Mouse (Mus musculus): ENCODE results near the gene Pvrig.
"Not testable (repeated sequence)": the region's sequence is repeated elsewhere in the genome, so short reads cannot be mapped to it uniquely, and the experiment has no call there.

Gene Pvrig

DNA sequence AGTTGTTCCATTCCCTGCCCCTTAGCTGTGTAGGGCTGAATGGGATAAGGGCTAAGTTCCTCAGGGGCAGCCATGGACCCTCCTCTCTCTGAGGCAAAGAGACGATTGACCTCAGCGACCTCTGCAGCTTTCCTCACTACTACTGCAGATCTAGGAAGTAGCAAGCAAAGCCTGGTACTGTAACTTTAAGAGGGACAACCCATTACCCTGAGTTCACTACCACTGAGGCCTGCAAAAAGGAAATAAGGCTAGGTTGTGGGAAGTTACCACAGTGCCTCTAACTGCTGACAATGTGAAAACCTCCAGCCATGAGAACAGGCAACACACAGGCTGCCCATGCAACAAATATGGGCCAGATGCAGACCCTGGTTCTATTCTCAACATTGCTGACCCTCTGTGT lies at the start of gene Pvrig:
Gene Pvrig, plus strand, starts transcription at position 301 of the 400 bp plus-strand sequence.
- DNase-seq (ENCODE audit: low spot score in 2 of 2): no peak

DNA sequence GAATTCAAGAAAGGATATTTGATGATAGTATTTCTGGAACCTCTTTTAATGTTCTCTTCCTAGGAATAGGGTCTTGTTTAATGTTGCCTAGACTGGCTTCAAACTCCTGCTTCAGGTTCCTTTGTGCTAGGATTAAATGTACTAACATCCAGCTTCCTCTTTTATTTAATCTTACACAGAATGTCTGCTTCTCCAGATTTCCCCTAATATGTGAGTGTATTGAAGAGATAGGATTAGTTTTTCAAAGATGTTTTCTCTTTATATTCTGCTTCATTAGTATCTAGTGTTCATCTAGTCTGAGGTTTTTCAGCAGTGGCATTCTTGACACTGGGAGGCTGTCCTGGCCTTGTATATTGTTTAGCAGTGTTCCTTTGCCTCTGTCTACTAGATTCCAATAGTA lies 47.6 kb upstream of the Pvrig start:
- DNase-seq (ENCODE audit: low spot score in 2 of 2): no peak

DNA sequence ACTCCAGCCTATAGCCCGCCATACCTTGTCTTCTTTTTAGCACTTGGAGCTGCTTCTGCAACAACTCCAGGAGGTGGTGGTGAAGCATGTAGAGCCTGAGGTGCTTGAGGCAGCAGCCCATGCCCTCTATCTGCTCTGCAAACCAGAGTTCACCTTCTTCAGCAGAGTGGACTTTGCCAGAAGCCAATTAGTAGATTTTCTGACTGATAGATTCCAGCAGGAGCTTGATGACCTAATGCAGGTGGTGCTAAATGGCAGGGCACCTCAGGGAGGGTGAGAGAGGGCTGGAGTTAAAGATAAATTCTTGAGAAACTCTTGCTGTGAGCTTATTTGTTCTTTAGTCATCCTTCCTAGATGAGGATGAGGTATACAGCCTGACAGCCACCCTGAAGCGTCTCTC lies 42.1 kb upstream of the Pvrig start:
- DNase-seq (ENCODE audit: low spot score in 2 of 2): no peak

DNA sequence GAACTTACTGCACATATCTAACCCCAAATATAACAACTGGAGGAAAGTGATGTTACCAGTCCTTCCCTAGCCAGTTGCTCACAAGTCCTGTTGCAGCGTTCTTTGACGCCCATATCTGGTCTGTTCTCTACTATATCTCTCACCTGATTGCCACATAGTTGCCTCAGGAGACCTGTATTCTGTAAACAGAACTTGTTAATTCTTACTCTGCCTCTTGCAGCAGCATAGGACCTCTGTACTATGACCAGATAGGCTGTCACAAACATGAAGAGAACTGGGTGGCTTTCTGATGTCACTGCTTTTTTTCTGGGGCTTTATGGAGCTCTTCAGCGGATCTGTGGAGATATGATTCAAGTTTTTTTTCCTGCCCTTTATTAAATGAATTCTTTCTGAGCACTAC lies 29.0 kb upstream of the Pvrig start:
- no peak for DNase-seq (ENCODE audit: low spot score in 2 of 2)

DNA sequence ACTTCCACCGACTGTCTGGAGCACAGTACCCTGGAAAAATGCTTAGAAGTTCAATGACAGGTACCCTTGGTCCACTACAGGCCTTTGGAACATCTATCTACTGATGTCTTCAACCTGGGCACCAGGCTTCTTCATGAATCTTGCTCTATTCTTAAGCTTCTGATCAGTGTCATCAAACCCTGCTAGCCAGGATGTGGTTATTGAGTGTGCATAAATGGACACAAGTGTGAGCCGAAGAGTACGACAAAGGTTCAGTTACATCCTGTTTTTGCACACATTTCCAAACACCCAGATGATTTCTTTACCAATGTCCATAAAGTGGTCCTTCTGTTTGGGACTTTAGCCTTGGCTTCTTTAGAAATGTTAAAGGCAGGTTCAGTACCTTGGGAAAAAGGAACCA lies 1.5 kb downstream of the Pvrig start:
- DNase-seq (ENCODE audit: low spot score in 2 of 2): no peak

DNA sequence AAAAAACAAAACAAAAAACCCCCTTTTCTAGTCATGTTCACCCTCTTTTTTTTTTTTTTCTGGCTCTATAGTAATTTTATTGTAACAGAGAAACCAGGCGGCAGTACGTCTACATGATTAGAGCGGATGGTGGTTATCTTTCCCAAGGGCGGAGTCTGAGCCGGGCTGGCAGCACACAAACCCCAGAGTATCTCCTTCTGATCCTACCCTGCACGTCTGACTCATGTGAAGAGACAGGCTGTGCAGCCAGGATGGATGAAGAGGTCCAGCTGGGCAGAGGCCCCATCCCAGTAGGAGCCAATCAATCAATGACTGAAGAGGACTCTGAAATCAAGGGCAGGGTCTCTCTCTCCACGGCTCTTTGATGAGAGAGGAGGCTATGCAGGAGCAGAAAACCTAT lies 21.4 kb downstream of the Pvrig start:
- DNase-seq (ENCODE audit: low spot score in 2 of 2): not testable (repeated sequence)

DNA sequence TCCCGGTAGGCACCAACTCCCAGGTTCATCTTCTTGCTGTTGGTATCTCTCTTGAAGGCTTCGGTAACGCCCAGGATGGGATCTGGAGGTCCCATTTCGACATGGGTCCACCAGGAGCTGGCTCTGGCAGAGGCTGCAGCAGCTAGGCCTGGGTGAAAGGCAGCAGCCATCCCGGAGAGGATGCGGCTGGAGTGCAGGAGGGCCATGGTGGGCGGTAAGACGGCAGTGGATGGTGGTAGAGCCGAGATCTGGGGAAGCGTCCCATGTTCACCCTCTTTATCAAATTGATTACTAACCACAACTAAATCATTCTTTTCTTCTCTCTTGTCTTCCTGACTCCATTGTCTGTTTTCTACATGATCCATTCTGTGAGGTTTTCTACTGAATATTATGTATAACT lies 23.6 kb downstream of the Pvrig start:
- not testable (repeated sequence) for DNase-seq (ENCODE audit: low spot score in 2 of 2)

All from frontal cortex, postnatal 25 days (tissue).